8 mouse cellular contexts compared by ENCODE assay signal in genomic region chrX:75130467-75131160, GRCm38 (mm10). TPM values are rescaled to one million over a fixed set of nuclear protein-coding genes. Genes with fewer than 3 reads are reported as not detected.
A peak's percentile ranks its signal among the peaks of the same experiment; 100 is the strongest.
DNase-seq lines count a peak whose midpoint lies in the region; ATAC-seq lines count a peak whose summit lies in the region.

Mpp1 (minus strand) TSS chrX:75131016.

- whole genome bisulfite sequencing in hindbrain, embryonic 16.5 days: 17% methylated on average over 34 of the region's 36 CpGs
- WGBS in macrophage (ENCODE audit: missing documents): 20% methylated on average over 30 of the region's 36 CpGs

- peak within 1 kb of the TSS; percentile 69 for H3K4me2 ChIP-seq in hindbrain, embryonic 16.5 days (ENCODE audit: low read length)

- peak within 1 kb of the TSS; percentile 72 for H3K9ac ChIP-seq in hindbrain, embryonic 16.5 days (ENCODE audit: low read depth, low read length)

- DNase-seq in WW6 (ENCODE audit: low read depth, low spot score): peak; percentile 78
- peak; percentile 27 to 62 for DNase-seq in cerebellum, postnatal 4 days (ENCODE audit: low spot score in 2 of 2)
- DNase-seq in gastrocnemius, adult 18-20 months (ENCODE audit: low spot score): peak; percentile 74
- DNase-seq in left cerebral cortex, adult 18-20 months (ENCODE audit: low spot score in 2 of 2): peak; percentile 42 to 65
- DNase-seq in right cerebral cortex, adult 18-20 months: peak; percentile 76
- peak; percentile 13 for DNase-seq in urinary bladder, postnatal 10 days (ENCODE audit: low spot score)

- peak within 1 kb of the TSS; percentile 56 for H3K4me3 ChIP-seq in hindbrain, embryonic 16.5 days (ENCODE audit: low read length)
- H3K4me3 ChIP-seq in macrophage (ENCODE audit: inconsistent target): peak within 1 kb of the TSS; percentile 71

- no peaks in the 10 kb centered on the region for H3K9me3 ChIP-seq in hindbrain, embryonic 16.5 days (ENCODE audit: control insufficient read depth, low read length)

- no peaks in the 10 kb centered on the region for H3K36me3 ChIP-seq in hindbrain, embryonic 16.5 days (ENCODE audit: control insufficient read depth, insufficient read depth, low read length)
- no peaks in the 10 kb centered on the region for H3K36me3 ChIP-seq in macrophage (ENCODE audit: inconsistent target)

- H3K27me3 ChIP-seq in hindbrain, embryonic 16.5 days (replicated peaks; ENCODE audit: control insufficient read depth, insufficient read depth, low read length): no peaks in the 10 kb centered on the region

- peaks cover 48% of the 10 kb centered on the region for H3K79me2 ChIP-seq in macrophage (ENCODE audit: inconsistent target)

- ATAC-seq in hindbrain, embryonic 16.5 days: peak; percentile 100

- H3K27ac ChIP-seq in hindbrain, embryonic 16.5 days (ENCODE audit: low read depth, low read length): peak within 1 kb of the TSS; percentile 51; the same call in 1 of the 2 replicates
- H3K27ac ChIP-seq in macrophage: peak within 1 kb of the TSS; percentile 91

- H3K4me1 ChIP-seq in hindbrain, embryonic 16.5 days (ENCODE audit: control insufficient read depth, insufficient read depth, low read depth, low read length): no peaks in the 10 kb centered on the region

RNA-seq across cellular contexts. Expression of gene Mpp1, which starts in this region (rescaled TPM):
- total RNA-seq in gastrocnemius, adult 18-20 months (2021): 10 to 100 TPM; 10.4 to 11.8 TPM
- 30.5 and 31.8 TPM in 2 replicates for polyA plus RNA-seq in hindbrain, embryonic 16.5 days (2015; fragmentation: Nextera tagmentation; extraction: Ambion mirVana)
- total RNA-seq in left cerebral cortex, adult 18-20 months (2021): 10 to 100 TPM; 39.1 to 39.5 TPM
- total RNA-seq in macrophage (2018; cell fraction: chromatin; rRNA removed): 100 to 1,000 TPM; 178 to 543 (median 360) TPM
- total RNA-seq in macrophage (2018; cell fraction: cytosol; rRNA removed): 100 to 1,000 TPM; 200 to 321 (median 267) TPM
- 100 to 1,000 TPM; 194 to 472 (median 304) TPM for total RNA-seq in macrophage (2018; cell fraction: nucleus; rRNA removed)
- 236 to 357 TPM (median 347 TPM) in 3 replicates for polyA plus RNA-seq in macrophage (2018)

Comparison
In these comparisons a context has a peak if more than half of its experiments do, and no peak if none do; other contexts are left out.
1. Peak in every context shown above with its lines: DNase-seq, ATAC-seq, H3K4me3 ChIP-seq and H3K27ac ChIP-seq.
2. DNase-seq: peak in every context shown above with its lines; median percentile 78 in WW6; 76 in right cerebral cortex, adult 18-20 months; 74 in gastrocnemius, adult 18-20 months; 54 in left cerebral cortex, adult 18-20 months; 44 in cerebellum, postnatal 4 days; 13 in urinary bladder, postnatal 10 days.